Mouse (Mus musculus) thymus, adult 2 months (tissue): ENCODE measurements around the gene R3hcc1l.

ENCODE experiments used
- CTCF ChIP-seq: fragments of 200-500 bp; IDR thresholded peaks from 2 replicates; pipeline ENCODE4 v1.5.1; 2012; ENCODE audit warnings: mild to moderate bottlenecking, control low read depth, low read length, moderate library complexity, borderline replicate concordance; ENCODE audit not compliant: control insufficient read depth, poor library complexity, insufficient read depth; ENCODE audit errors: extremely low read depth
- POLR2A ChIP-seq: fragments of 200-500 bp; IDR thresholded peaks from 2 replicates; pipeline ENCODE4 v1.6.1; 2012; ENCODE audit warnings: mild to moderate bottlenecking, low read length, control low read depth, moderate library complexity; ENCODE audit not compliant: control insufficient read depth, poor library complexity, insufficient read depth; ENCODE audit errors: extremely low read depth

GRCm38 (mm10) chr19:42631541-42631961 is 113.0 kb downstream of the R3hcc1l start:
- no peak for TF ChIP-seq CTCF
- no peak for TF ChIP-seq POLR2A
